Mouse (Mus musculus) CD4-positive naive resting alpha-beta T cell, adult 76 days (primary cell): ENCODE data around the gene Ttc30a1. TPM values are rescaled to one million over a fixed set of nuclear protein-coding genes. Genes with fewer than 3 reads are reported as not detected.

Source experiments
- total RNA-seq: library from RNA; stranded (reverse); gene quantifications from one replicate; pipeline ENCODE4 v1.2.4, GENCODE M21; 2023

The Ttc30a1 gene
- total RNA-seq: 0.97 TPM

DNA sequence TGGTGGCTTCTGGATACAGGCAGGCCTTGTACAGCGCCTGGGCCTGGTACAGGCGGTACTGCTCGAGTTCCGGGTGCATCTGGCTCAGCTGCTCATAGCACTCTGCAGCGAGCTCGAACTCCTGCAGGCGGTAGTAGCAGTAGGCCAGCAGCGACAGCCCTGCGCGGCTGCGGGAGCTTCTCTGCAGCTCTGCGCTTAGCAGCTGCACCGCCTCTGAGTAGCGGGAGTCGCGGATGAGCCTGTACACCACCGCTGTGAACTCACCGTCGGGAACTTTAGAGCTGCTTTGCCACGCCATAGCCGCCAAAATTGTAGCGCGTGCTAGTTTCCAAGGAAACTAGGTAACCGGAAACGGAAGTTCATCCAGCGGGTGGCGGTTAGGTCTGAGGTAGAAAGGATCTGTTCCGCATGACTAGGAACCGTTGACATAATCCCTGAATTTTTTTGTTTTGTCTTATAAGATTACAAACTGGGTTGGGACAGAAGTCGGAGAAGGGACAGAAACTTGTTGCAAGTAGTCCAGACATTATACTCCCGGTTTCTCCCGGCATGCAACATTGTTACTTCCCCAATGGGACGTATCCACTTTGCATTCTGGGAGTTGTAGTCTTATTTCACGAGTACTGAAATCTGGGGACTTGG is at the start of gene Ttc30a1:
Ttc30a1 (minus strand) TSS at position 528 of the 642 bp plus-strand sequence.

DNA sequence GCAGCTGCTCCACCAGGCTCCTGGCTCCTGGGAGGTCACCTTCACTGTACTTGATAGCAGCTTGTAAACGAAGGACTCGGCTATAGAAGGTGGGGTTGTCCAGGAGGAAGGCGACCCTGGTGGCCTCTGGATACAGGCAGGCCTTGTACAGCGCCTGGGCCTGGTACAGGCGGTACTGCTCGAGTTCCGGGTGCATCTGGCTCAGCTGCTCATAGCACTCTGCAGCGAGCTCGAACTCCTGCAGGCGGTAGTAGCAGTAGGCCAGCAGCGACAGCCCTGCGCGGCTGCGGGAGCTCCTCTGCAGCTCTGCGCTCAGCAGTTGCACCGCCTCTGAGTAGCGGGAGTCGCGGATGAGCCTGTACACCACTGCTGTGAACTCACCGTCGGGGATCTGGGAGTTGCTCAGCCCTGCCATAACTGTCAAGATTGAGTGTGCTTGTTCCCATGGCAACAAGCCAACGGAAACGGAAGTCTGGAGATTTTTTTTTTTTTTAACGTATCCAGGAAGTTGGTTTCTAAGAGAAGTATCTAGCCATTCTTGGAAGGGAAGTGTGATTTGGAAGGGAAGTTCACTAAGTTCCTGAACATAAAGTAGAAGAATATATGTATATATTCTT is 3.9 kb downstream of the Ttc30a1 start, which contains the start of gene Ttc30a2:
Ttc30a2 (minus strand) TSS at position 419 of the 617 bp plus-strand sequence.

DNA sequence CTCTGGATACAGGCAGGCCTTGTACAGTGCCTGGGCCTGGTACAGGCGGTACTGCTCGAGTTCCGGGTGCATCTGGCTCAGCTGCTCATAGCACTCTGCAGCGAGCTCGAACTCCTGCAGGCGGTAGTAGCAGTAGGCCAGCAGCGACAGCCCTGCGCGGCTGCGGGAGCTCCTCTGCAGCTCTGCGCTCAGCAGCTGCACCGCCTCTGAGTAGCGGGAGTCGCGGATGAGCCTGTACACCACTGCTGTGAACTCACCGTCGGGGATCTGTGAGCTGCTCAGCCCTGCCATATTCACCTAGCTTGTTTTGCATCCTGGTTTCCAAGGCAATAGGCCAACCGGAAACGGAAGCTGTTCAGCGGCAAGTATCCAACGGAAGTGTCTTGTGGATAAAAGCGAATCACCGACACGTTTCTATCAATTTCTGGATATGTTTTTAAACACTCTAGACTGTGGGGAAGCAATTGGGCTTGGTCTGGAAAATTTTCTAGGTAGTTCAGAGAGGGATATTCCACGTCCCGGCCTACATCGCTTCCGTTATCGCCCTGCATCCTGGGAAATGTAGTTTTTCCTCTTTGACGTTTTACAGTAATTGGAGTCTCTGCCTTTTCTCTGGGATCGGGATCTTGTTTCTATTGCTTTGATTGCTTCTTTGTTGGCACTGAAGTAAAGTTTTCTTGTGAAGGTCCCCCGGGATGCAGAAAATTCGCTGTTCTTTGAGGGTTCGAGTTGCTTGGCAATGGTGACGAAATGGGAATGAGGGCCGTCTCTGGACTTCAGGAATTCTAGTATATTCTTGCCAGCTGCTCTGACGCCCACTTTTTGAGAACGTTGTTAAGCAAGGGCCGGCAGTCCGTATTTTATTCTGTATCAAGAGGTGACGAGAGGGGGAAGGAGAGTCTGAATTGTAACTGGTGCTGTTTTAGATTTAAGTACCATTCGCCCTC is 43.4 kb downstream of the Ttc30a1 start, which contains the start of gene Ttc30b:
Ttc30b (minus strand) TSS at position 469 of the 947 bp plus-strand sequence.

Other genes with a start within 250 kb of the Ttc30a1 start
- gene Agps, start 149.8 kb downstream of the Ttc30a1 start, total RNA-seq: 50.8 TPM
- gene Ttc30b, start 43.4 kb downstream of the Ttc30a1 start, total RNA-seq: 1.2 TPM
- not detected for gene Ttc30a2, start 3.8 kb downstream of the Ttc30a1 start, total RNA-seq